ENCODE assay signal across 14 mouse cellular contexts in the genomic region with DNA sequence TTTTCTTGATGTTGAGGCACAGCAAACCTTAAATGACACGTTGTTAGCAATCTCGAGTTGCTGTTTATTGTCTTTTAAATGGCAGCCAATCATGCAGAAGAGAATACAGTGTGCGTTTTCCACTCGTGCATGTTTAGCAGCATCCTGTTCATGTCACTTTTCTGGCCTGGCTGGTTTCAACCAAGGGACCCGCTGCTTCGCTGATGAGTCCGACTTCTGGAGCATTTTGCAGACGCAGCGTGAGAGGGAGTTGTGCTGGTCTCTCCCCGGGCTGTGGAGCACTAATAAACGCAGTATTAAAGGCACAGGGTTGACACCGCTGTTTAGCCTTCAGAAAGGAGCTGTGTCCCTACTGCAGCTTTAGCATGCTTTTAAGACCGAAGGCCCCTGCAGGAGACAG.
DNase-seq lines count a peak whose midpoint lies in the region; ATAC-seq lines count a peak whose summit lies in the region.
"Had no signal": no experiment of that assay in that cellular context is flagged by ENCODE, and none has a peak within 500 bp of the region (broad histone marks: within the 10 kb centered on the region; RNA-seq: fewer than 3 reads in every experiment).

No protein-coding gene starts in this region.

- no peaks in the 10 kb centered on the region for H3K9me3 ChIP-seq in hindbrain, embryonic 13.5 days
- H3K9me3 ChIP-seq in midbrain, embryonic 12.5 days = no peaks in the 10 kb centered on the region
- H3K9me3 ChIP-seq: lung, embryonic 15.5 days had no signal

- H3K27me3 ChIP-seq in hindbrain, embryonic 13.5 days = peaks cover 17% of the 10 kb centered on the region
- H3K27me3 ChIP-seq in midbrain, embryonic 12.5 days = peaks cover 44% of the 10 kb centered on the region
- H3K27me3 ChIP-seq: CH12.LX had no signal

- peaks cover 47% of the 10 kb centered on the region for H3K4me1 ChIP-seq in hindbrain, embryonic 13.5 days (replicated peaks)
- H3K4me1 ChIP-seq in midbrain, embryonic 12.5 days = peaks cover 22% of the 10 kb centered on the region

- ATAC-seq in hindbrain, embryonic 13.5 days (ENCODE audit: low FRiP score) = no peak
- no peak for ATAC-seq in midbrain, embryonic 12.5 days (ENCODE audit: low FRiP score, low read depth)
- ATAC-seq in megakaryocyte, adult 5-6 weeks (ENCODE audit: poor library complexity, severe bottlenecking) = no peak

- peak overlapping the region; percentile 34 for H3K4me2 ChIP-seq in hindbrain, embryonic 13.5 days
- H3K4me2 ChIP-seq in midbrain, embryonic 12.5 days (replicated peaks) = peak overlapping the region; percentile 19; the same call in 1 of the 2 replicates
- H3K4me2 ChIP-seq: lung, embryonic 15.5 days had no signal

- peak; percentile 15 for DNase-seq in left cerebral cortex, postnatal 4 days
- DNase-seq in left cerebral cortex, adult 18-20 months (ENCODE audit: low spot score in 2 of 2) = no peak
- peak; percentile 36 for DNase-seq in retina, postnatal 1 day
- no peak for DNase-seq in spleen, postnatal 10 days (ENCODE audit: low spot score in 2 of 2)
- DNase-seq in right cerebral cortex, postnatal 36 days (ENCODE audit: low spot score in 2 of 2) = no peak
- DNase-seq: adrenal gland, postnatal 36 days; cerebellum, adult 9-10 months; gastrocnemius, postnatal 10 days; thymus, postnatal 25 days had no signal

- peak overlapping the region; percentile 36 for H3K9ac ChIP-seq in hindbrain, embryonic 13.5 days
- no peak overlapping the region for H3K9ac ChIP-seq in midbrain, embryonic 12.5 days (replicated peaks)
- H3K9ac ChIP-seq: lung, embryonic 15.5 days had no signal

- no peak overlapping the region for H3K27ac ChIP-seq in hindbrain, embryonic 13.5 days
- H3K27ac ChIP-seq in midbrain, embryonic 12.5 days (replicated peaks) = peak overlapping the region; percentile 15; the same call in 1 of the 2 replicates
- H3K27ac ChIP-seq: lung, embryonic 15.5 days had no signal

- 17% methylated on average over 13 of the region's 13 CpGs for WGBS in hindbrain, embryonic 13.5 days
- 38% methylated on average over 13 of the region's 13 CpGs for WGBS in midbrain, embryonic 12.5 days

- intact Hi-C loops in left cerebral cortex, postnatal 4 days (cut with DNase I) = no loop called here

- no peak overlapping the region for H3K4me3 ChIP-seq in hindbrain, embryonic 13.5 days
- H3K4me3 ChIP-seq in midbrain, embryonic 12.5 days = no peak overlapping the region
- H3K4me3 ChIP-seq: lung, embryonic 15.5 days had no signal

- no peaks in the 10 kb centered on the region for H3K36me3 ChIP-seq in hindbrain, embryonic 13.5 days
- H3K36me3 ChIP-seq in midbrain, embryonic 12.5 days = no peaks in the 10 kb centered on the region
- H3K36me3 ChIP-seq: lung, embryonic 15.5 days had no signal

Comparison
In these comparisons a context has a peak if more than half of its experiments do, and no peak if none do; other contexts are left out.
1. DNase-seq: peak in left cerebral cortex, postnatal 4 days (single experiment) and retina, postnatal 1 day (single experiment); none in left cerebral cortex, adult 18-20 months (0 of 2), spleen, postnatal 10 days (0 of 2) and right cerebral cortex, postnatal 36 days (0 of 2).